Mouse (Mus musculus) CD4-positive, CD25-positive, alpha-beta regulatory T cell, adult 2 months (primary cell): ENCODE measurements around the gene Stim2.

Source experiments
- DNase-seq: peaks from one replicate; pipeline ENCODE4 v3.0.0-alpha.2; 2012; ENCODE audit warnings: low read depth, low spot score

The Stim2 gene

GRCm38 (mm10) chr5:53994576-53994975 lies 3.7 kb upstream of the Stim2 start:
- DNase-seq, result peak; percentile 68

- DNase-seq, result peak; percentile 97
Observed at GRCm38 (mm10) chr5:53995316-53995715, 3.0 kb upstream of the Stim2 start.

- DNase-seq, result no peak
Observed at GRCm38 (mm10) chr5:53996822-53997221, 1.5 kb upstream of the Stim2 start.

GRCm38 (mm10) chr5:53998743-53999460 lies 603 bp downstream of the Stim2 start:
- DNase-seq, result peak; percentile 73

- no peak for DNase-seq
Observed at GRCm38 (mm10) chr5:53999461-53999770, 1.1 kb downstream of the Stim2 start.

- peak; percentile 67 for DNase-seq
Observed at GRCm38 (mm10) chr5:53999831-54000230, 1.5 kb downstream of the Stim2 start.

GRCm38 (mm10) chr5:54001021-54001420 lies 2.7 kb downstream of the Stim2 start:
- no peak for DNase-seq

GRCm38 (mm10) chr5:54005111-54005864 lies 7.0 kb downstream of the Stim2 start:
- peak; percentile 41 for DNase-seq

GRCm38 (mm10) chr5:54005865-54006225 lies 7.5 kb downstream of the Stim2 start:
- DNase-seq, result no peak

- DNase-seq, result no peak
Observed at GRCm38 (mm10) chr5:54006845-54007244, 8.5 kb downstream of the Stim2 start.

GRCm38 (mm10) chr5:54007617-54008016 lies 9.3 kb downstream of the Stim2 start:
- no peak for DNase-seq

- no peak for DNase-seq
Observed at GRCm38 (mm10) chr5:54013271-54013670, 15.0 kb downstream of the Stim2 start.

GRCm38 (mm10) chr5:54017143-54017542 lies 18.8 kb downstream of the Stim2 start:
- no peak for DNase-seq

GRCm38 (mm10) chr5:54018856-54019255 lies 20.6 kb downstream of the Stim2 start:
- DNase-seq, result no peak

- peak; percentile 33 for DNase-seq
Observed at GRCm38 (mm10) chr5:54019546-54019945, 21.2 kb downstream of the Stim2 start.

- DNase-seq, result peak; percentile 37
Observed at GRCm38 (mm10) chr5:54024610-54025009, 26.3 kb downstream of the Stim2 start.

- no peak for DNase-seq
Observed at GRCm38 (mm10) chr5:54025630-54026029, 27.3 kb downstream of the Stim2 start.

- no peak for DNase-seq
Observed at GRCm38 (mm10) chr5:54033217-54033616, 34.9 kb downstream of the Stim2 start.

- DNase-seq, result no peak
Observed at GRCm38 (mm10) chr5:54034680-54035079, 36.4 kb downstream of the Stim2 start.

- DNase-seq, result peak; percentile 27
Observed at GRCm38 (mm10) chr5:54038615-54039014, 40.3 kb downstream of the Stim2 start.

- DNase-seq, result peak; percentile 35
Observed at GRCm38 (mm10) chr5:54040527-54040926, 42.2 kb downstream of the Stim2 start.

- DNase-seq, result no peak
Observed at GRCm38 (mm10) chr5:54042013-54042412, 43.7 kb downstream of the Stim2 start.

- peak; percentile 71 for DNase-seq
Observed at GRCm38 (mm10) chr5:54045523-54045922, 47.2 kb downstream of the Stim2 start.
